Mouse (Mus musculus) forebrain, embryonic 14.5 days (tissue): ENCODE results near the gene Icam1. TPM values are rescaled to one million over a fixed set of nuclear protein-coding genes. Genes with fewer than 3 reads are reported as not detected.

ENCODE experiments used
- ATAC-seq: fragments of 200-750 bp; cut with Nextera tagmentation; 2 replicates; pipeline ENCODE4 v1.8.0; 2017; ENCODE audit warnings: mild to moderate bottlenecking, moderate library complexity
- DNase-seq: peaks from one replicate; pipeline ENCODE4 v3.0.0-alpha.2; 2015; ENCODE audit warnings: low spot score
- H3K27ac ChIP-seq: fragments of 300-500 bp; sonication (generic); 2 replicates; pipeline ENCODE4 v1.5.1; 2014; ENCODE audit warnings: low read depth, mild to moderate bottlenecking, control low read depth, low read length, moderate library complexity
- H3K27me3 ChIP-seq: fragments of 300-500 bp; sonication (generic); replicated peaks from 2 replicates; pipeline ENCODE4 v1.6.1; 2014; ENCODE audit warnings: low read length, control low read depth, mixed read lengths; ENCODE audit not compliant: control insufficient read depth, insufficient read depth
- H3K36me3 ChIP-seq: fragments of 300-500 bp; sonication (generic); 2 replicates; pipeline ENCODE4 v1.6.1; 2014; ENCODE audit warnings: low read length, control low read depth; ENCODE audit not compliant: control insufficient read depth, insufficient read depth
- H3K4me1 ChIP-seq: fragments of 300-500 bp; sonication (generic); 2 replicates; pipeline ENCODE4 v1.6.1; 2014; ENCODE audit warnings: antibody characterized with exemption, low read length, control low read depth; ENCODE audit not compliant: control insufficient read depth, insufficient read depth
- H3K4me2 ChIP-seq: fragments of 300-500 bp; sonication (generic); 2 replicates; pipeline ENCODE4 v1.6.1; 2014; ENCODE audit warnings: mild to moderate bottlenecking, control low read depth, low read length
- H3K4me3 ChIP-seq: fragments of 300-500 bp; sonication (generic); 2 replicates; pipeline ENCODE4 v1.5.1; 2014; ENCODE audit warnings: low read depth, low read length, control low read depth
- H3K9ac ChIP-seq: fragments of 300-500 bp; sonication (generic); 2 replicates; pipeline ENCODE4 v1.6.1; 2014; ENCODE audit warnings: mild to moderate bottlenecking, low read length, control low read depth, moderate library complexity
- H3K9me3 ChIP-seq: fragments of 300-500 bp; sonication (generic); replicated peaks from 2 replicates; pipeline ENCODE4 v1.6.1; 2016; ENCODE audit warnings: low read length, control low read depth, mixed read lengths; ENCODE audit not compliant: control insufficient read depth
- WGBS: fragments of 180-500 bp; shearing (Covaris S2); extraction: QIAGEN DNeasy Blood & Tissue Kit; methylation state at CpG from one replicate; pipeline ENCODE4 v1.1.7; 2014; 5-methylcytosine and 5-hydroxymethylcytosine counted together
- microRNA counts: library from miRNA; unstranded; fragments of <30 nt; microRNA quantifications from one replicate; lab custom pipeline; 2016
- microRNA-seq: library from miRNA; unstranded; fragments of <30 nt; microRNA quantifications from one replicate; pipeline ENCODE4, GENCODE M21; 2016
- polyA plus RNA-seq: library from polyadenylated mRNA; unstranded; fragments of >200 nt; fragmentation: Nextera tagmentation; extraction: Ambion mirVana; gene quantifications from 2 replicates; pipeline ENCODE4 v1.2.1, GENCODE M21; 2014

Gene Icam1
- polyA plus RNA-seq, 1 experiment from 2014 or later, result 3.5 TPM

DNA sequence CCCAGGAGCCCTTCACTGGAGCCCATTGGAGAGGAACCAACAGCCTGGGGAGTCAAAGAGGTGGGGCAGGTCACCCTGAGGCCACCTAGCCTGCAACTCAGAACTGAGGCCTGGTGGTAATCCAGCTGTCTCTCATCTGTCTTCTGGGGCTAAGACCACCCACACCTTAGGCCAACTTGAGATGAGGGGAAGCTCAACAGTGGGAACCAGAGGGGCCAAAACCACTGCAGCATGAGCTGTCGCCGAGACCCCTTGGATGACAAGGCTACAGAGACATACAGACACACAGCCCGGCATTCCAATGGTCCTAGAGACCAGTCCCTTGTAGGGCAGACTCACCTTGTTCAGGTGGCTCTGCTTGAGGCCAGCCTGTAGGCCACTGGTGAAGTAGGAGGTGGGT lies 59.8 kb downstream of the Icam1 start:
- Histone ChIP-seq H3K27me3 (no peaks in the 10 kb centered on the region), H3K4me3 (no peak overlapping the region), H3K9me3 (no peaks in the 10 kb centered on the region), H3K4me2 (no peak overlapping the region), H3K27ac (no peak overlapping the region), H3K9ac (no peak overlapping the region), H3K4me1 (peaks cover 8% of the 10 kb centered on the region), H3K36me3 (peaks cover 64% of the 10 kb centered on the region)
- ATAC-seq (no peak), DNase-seq (no peak)
- 90% methylated on average over 3 of the region's 3 CpGs for WGBS

MicroRNAs encoded within 50 kb of the gene (microRNA counts, 519-probe panel; counts per million panel counts)
- not detected for microRNA mmu-miR-1900 (lab: Ali Mortazavi, UCI)

Small RNA genes within 50 kb of the gene (microRNA-seq; reads per million reads assigned to microRNA genes)
- gene Mir1900 (not detected), gene Mir7082 (0.93 reads per million)

Other genes starting within 250 kb of the Icam1 start
- 0.18 and 0.45 TPM in 2 replicates for gene Col5a3, start 200.9 kb upstream of the Icam1 start, polyA plus RNA-seq
- gene Rdh8, start 197.5 kb upstream of the Icam1 start, polyA plus RNA-seq, result not detected in 2 replicates
- gene A230050P20Rik, start 147.3 kb upstream of the Icam1 start, polyA plus RNA-seq, result 0.62 and 1.2 TPM in 2 replicates
- 15.5 TPM in 2 replicates for gene Angptl6, start 136.3 kb upstream of the Icam1 start, polyA plus RNA-seq
- gene Ppan, start 127.8 kb upstream of the Icam1 start, polyA plus RNA-seq, result 44.1 and 49.6 TPM in 2 replicates
- gene Eif3g, start 117.4 kb upstream of the Icam1 start, polyA plus RNA-seq, result 264 and 269 TPM in 2 replicates
- 51.1 and 52.1 TPM in 2 replicates for gene Dnmt1, start 56.1 kb upstream of the Icam1 start, polyA plus RNA-seq
- gene S1pr2, start 39.2 kb upstream of the Icam1 start, polyA plus RNA-seq, result 5.9 and 7.8 TPM in 2 replicates
- 118 and 129 TPM in 2 replicates for gene Mrpl4, start 13.2 kb upstream of the Icam1 start, polyA plus RNA-seq
- not detected in 2 replicates for gene Icam4, start 13.4 kb downstream of the Icam1 start, polyA plus RNA-seq
- 0.63 and 1.0 TPM in 2 replicates for gene Icam5, start 16.1 kb downstream of the Icam1 start, polyA plus RNA-seq
- gene Zglp1, start 51.1 kb downstream of the Icam1 start, polyA plus RNA-seq, result 1.3 and 1.8 TPM in 2 replicates
- gene Gm49373, start 57.1 kb downstream of the Icam1 start, polyA plus RNA-seq, result 0.41 and 1.8 TPM in 2 replicates
- 60.2 and 69.8 TPM in 2 replicates for gene Fdx1l, start 57.6 kb downstream of the Icam1 start, polyA plus RNA-seq
- gene Gm38431, start 76.0 kb downstream of the Icam1 start, polyA plus RNA-seq, result 1.2 and 1.5 TPM in 2 replicates
- gene Raver1, start 76.0 kb downstream of the Icam1 start, polyA plus RNA-seq, result 43.6 and 47.1 TPM in 2 replicates
- 5.0 and 6.2 TPM in 2 replicates for gene Tyk2, start 115.3 kb downstream of the Icam1 start, polyA plus RNA-seq
- gene Cdc37, start 134.0 kb downstream of the Icam1 start, polyA plus RNA-seq, result 222 and 247 TPM in 2 replicates
- gene Pde4a, start 149.7 kb downstream of the Icam1 start, polyA plus RNA-seq, result 17.3 and 22.4 TPM in 2 replicates
- 34.7 and 39.1 TPM in 2 replicates for gene Keap1, start 223.4 kb downstream of the Icam1 start, polyA plus RNA-seq
- 0.94 and 1.4 TPM in 2 replicates for gene S1pr5, start 232.5 kb downstream of the Icam1 start, polyA plus RNA-seq
- 45.7 and 53.1 TPM in 2 replicates for gene Atg4d, start 249.3 kb downstream of the Icam1 start, polyA plus RNA-seq